Mouse (Mus musculus) G1E (cell line): ENCODE data around the gene Gm12185.
"Not testable (repeated sequence)": the region's sequence is repeated elsewhere in the genome, so short reads cannot be mapped to it uniquely, and the experiment has no call there.

Experiments
- CTCF ChIP-seq: IDR thresholded peaks from 2 replicates; pipeline ENCODE4 v1.5.1; 2012; ENCODE audit warnings: low read depth, low read length, inconsistent platforms, mixed read lengths
- GATA1 ChIP-seq: IDR thresholded peaks from 2 replicates; pipeline ENCODE4 v1.6.1; 2012; ENCODE audit warnings: borderline replicate concordance, low read length, inconsistent platforms, mixed read lengths
- TAL1 ChIP-seq: conservative IDR thresholded peaks from 2 replicates; pipeline ENCODE4 v1.6.1; 2012; ENCODE audit warnings: low read depth, low read length, inconsistent platforms, mixed read lengths

GRCm38 (mm10) chr11:48993296-48993695, 1.3 kb upstream of the Gm12185 start:
- not testable (repeated sequence) for TF ChIP-seq CTCF, GATA1, TAL1
